Mouse (Mus musculus) lung, adult 2 months (tissue): ENCODE measurements around the gene Phactr1. TPM values are rescaled to one million over a fixed set of nuclear protein-coding genes. Genes with fewer than 3 reads are reported as not detected.

ENCODE experiments used
- DNase-seq: peaks from one replicate; pipeline ENCODE4 v3.0.0; 2022
- H3K4me1 ChIP-seq: fragments of 200-500 bp; 2 replicates; pipeline ENCODE4 v1.6.1; 2011; ENCODE audit warnings: low read length; ENCODE audit not compliant: control insufficient read depth, insufficient read depth
- H3K4me3 ChIP-seq: fragments of 200-500 bp; replicated peaks from 2 replicates; pipeline ENCODE3; 2011; ENCODE audit warnings: low read depth, mild to moderate bottlenecking, control low read depth, low read length; ENCODE audit errors: extremely low read depth
- CTCF ChIP-seq: fragments of 200-500 bp; IDR thresholded peaks from 2 replicates; pipeline ENCODE4 v1.5.1; 2011; ENCODE audit warnings: mild to moderate bottlenecking, low read length, control low read depth; ENCODE audit not compliant: insufficient read depth
- POLR2A ChIP-seq: fragments of 200-500 bp; IDR thresholded peaks from 2 replicates; pipeline ENCODE4 v1.6.1; 2011; ENCODE audit warnings: low read depth, mild to moderate bottlenecking, control low read depth, low read length, borderline replicate concordance; ENCODE audit errors: extremely low read depth
- WGBS: fragments of 180-500 bp; shearing (Covaris S2); methylation state at CpG from one replicate; pipeline ENCODE4 v1.1.7; 2018; 5-methylcytosine and 5-hydroxymethylcytosine counted together
- polyA plus RNA-seq: library from polyadenylated mRNA; depleted of rRNA; stranded (reverse); fragments of >200 nt; gene quantifications from 2 replicates; pipeline ENCODE4 v1.2.3, GENCODE M21; 2012

Phactr1 gene
- polyA plus RNA-seq, 1 experiment = 40.7 TPM

DNA sequence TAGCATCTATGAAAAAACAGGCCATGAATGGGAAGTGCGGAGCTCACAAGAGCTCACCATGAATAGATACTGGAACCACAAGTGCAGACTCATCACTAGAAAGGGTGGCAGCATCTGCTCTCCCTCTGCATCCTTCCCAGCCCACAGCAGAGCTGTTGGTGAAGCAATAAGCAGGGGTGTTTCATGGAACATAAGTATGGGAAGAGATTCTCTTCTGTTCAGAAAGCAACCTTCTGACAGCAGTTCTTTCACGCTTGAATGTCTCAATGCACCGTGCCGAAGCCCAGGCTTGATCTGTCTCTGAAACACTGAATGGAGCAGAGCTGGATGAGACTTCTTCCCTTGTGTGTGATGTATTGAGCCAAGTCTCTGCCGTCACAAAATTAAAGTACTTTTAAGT is 64.0 kb downstream of the Phactr1 start:
- TF ChIP-seq CTCF (no peak), POLR2A (no peak)
- WGBS = 83% methylated on average over 5 of the region's 5 CpGs
- H3K4me1 ChIP-seq = no peaks in the 10 kb centered on the region
- H3K4me3 ChIP-seq = no peak overlapping the region
- DNase-seq = no peak

DNA sequence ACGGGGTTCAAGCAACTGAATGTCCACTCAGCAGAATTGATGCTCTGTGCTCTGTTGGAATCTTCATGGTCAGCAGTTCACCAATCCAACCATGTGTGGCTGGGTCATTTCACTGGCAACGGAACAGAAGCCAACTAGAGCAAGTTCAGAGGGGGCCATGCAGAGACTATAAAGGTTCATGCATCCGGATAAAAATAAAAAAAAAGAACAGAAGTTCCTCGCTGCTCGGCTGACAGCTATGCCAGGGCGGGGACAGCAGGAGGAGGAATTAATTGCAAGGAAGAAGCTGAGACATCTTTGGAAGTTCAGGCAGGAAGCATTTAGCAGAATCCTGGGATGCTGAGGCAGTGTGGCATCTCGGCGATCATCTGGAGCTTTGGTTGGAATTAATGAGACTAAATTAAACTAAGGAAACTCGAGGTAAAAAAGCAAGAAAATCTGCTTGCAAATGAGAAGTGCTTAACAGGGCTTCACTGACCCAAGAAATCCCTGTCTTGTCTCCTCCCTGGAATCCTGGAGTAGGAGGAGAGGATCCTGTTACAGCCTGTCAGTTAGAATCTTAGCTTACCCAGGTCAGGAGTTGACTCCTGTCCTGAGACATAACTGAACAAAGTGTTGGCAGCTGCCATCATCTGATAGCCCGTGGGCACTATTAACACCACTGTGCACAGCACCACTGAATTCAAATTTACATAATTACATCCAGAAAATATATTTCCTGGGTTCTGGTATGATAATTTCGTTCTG is 77.4 kb downstream of the Phactr1 start:
- WGBS = 41% methylated on average over 11 of the region's 11 CpGs
- no peaks in the 10 kb centered on the region for H3K4me1 ChIP-seq
- H3K4me3 ChIP-seq = no peak overlapping the region
- no peak for TF ChIP-seq CTCF
- no peak for DNase-seq

- WGBS = 68% methylated on average over 5 of the region's 5 CpGs
- H3K4me1 ChIP-seq = no peaks in the 10 kb centered on the region
- TF ChIP-seq POLR2A (no peak), CTCF (no peak)
- no peak for DNase-seq
- H3K4me3 ChIP-seq = no peak overlapping the region
Observed at GRCm38 (mm10) chr13:42759170-42759569, 78.7 kb downstream of the Phactr1 start.

DNA sequence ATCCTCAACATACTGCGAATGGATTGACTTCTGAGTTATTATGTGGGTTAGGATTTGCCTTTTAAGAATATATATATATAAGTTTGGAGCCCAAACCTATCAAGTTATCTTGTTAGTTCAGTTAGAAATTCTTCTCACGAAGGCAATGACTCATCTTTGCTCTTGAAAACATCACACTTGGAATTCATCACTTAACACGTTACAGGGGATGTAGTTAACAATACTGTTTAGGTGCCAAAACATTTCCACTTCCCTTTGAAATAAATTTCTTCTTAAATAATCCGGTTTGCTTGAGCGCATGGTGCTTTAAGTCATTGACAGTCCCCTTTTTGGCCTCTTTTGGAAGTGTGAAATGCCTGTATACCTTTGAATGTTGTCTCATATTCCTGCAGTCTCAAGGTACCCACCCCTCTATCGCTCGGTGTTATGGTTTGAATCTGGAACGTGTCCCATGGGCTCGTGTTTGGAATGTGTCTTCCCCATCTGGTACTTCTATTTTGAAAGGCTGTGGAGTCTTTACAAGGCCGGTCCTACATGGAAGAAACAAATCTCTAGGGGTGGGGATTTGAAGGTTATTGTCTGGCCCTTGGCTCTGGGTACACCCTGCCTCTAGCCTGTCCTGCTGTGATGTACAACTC is 80.6 kb downstream of the Phactr1 start:
- TF ChIP-seq CTCF (no peak), POLR2A (no peak)
- Histone ChIP-seq H3K4me1 (no peaks in the 10 kb centered on the region), H3K4me3 (no peak overlapping the region)
- DNase-seq = no peak
- WGBS = 65% methylated on average over 10 of the region's 10 CpGs

GRCm38 (mm10) chr13:42772314-42772713 is 91.9 kb downstream of the Phactr1 start:
- DNase-seq = no peak
- WGBS = 60% methylated on average over 6 of the region's 6 CpGs
- H3K4me3 ChIP-seq = no peak overlapping the region
- H3K4me1 ChIP-seq = no peaks in the 10 kb centered on the region
- TF ChIP-seq POLR2A (no peak), CTCF (no peak)

DNA sequence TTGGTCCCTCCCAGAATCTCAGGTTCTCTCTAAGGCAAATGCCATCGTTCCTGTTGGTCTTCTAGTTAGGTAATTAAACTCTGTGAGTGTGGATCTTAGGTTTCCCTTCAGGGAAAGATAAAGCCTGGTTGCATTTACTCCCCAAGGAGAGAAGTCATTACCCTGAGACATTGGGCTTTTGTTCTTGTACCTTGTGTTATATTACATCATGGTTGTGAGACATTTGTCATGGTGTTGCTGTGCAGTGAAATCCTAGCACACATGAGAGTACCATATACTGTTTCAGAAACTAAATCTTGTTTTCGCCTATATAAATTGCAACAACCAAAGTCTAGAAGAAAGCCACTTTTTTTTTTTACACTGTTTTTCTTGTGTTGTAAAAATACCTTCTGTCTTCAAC is 93.6 kb downstream of the Phactr1 start:
- H3K4me1 ChIP-seq = no peaks in the 10 kb centered on the region
- 80% methylated on average over 2 of the region's 2 CpGs for WGBS

GRCm38 (mm10) chr13:42782151-42782550 is 101.7 kb downstream of the Phactr1 start:
- no peaks in the 10 kb centered on the region for H3K4me1 ChIP-seq
- WGBS = 80% methylated on average over 13 of the region's 13 CpGs
- no peak for TF ChIP-seq CTCF
- TF ChIP-seq POLR2A = no peak
- DNase-seq = no peak
- H3K4me3 ChIP-seq = no peak overlapping the region

More for the DNA sequence above, 93.6 kb downstream of the Phactr1 start:
- H3K4me3 ChIP-seq = no peak overlapping the region
- no peak for DNase-seq
- no peak for TF ChIP-seq POLR2A
- no peak for TF ChIP-seq CTCF

GRCm38 (mm10) chr13:42789221-42789620 is 108.8 kb downstream of the Phactr1 start:
- no peak for DNase-seq
- no peak overlapping the region for H3K4me3 ChIP-seq
- TF ChIP-seq POLR2A = no peak
- no peak for TF ChIP-seq CTCF
- 87% methylated on average over 13 of the region's 13 CpGs for WGBS
- no peaks in the 10 kb centered on the region for H3K4me1 ChIP-seq

DNA sequence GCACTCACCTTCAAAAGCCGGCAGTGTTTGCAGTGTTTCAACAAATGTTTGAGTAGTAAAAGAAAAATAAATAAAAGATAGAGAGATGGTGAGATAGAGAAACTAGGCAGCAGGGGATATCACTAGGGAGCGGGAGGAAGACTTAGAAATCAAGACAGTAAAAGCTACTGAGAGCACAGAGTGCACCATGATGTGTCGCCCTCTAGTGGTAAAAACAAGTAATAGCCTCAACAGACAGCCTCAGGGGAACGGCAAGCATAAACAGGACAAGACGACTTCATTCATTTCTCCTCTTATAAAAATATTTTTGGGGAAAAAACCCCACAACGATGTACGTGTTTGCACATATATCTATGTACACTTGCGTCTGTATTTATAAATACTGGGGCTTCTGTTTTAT is 111.9 kb downstream of the Phactr1 start:
- no peak for DNase-seq
- WGBS = 14% methylated on average over 8 of the region's 8 CpGs
- H3K4me3 ChIP-seq = no peak overlapping the region
- no peaks in the 10 kb centered on the region for H3K4me1 ChIP-seq
- TF ChIP-seq CTCF (peak; percentile 36), POLR2A (no peak)

DNA sequence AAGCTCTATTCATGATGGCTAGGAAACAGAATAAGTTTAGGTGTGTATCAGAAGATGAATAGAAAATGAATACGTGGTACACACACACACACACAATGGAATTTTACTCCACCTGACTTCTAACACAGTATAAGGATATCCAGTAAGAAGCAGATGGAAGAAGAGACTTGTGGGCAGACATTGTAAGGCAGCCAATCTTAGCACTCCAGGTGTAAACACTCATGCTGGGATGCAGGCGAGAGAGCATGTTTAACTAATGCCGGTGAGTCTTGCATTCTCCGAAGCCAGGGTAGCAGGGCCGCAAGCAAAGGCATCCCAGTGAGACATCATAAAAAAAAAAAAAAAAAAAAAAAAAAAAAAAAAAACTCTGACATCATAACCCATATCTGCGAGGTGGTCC is 120.1 kb downstream of the Phactr1 start:
- TF ChIP-seq CTCF (no peak), POLR2A (no peak)
- Histone ChIP-seq H3K4me3 (no peak overlapping the region), H3K4me1 (no peaks in the 10 kb centered on the region)
- 78% methylated on average over 6 of the region's 6 CpGs for WGBS
- DNase-seq = no peak
